Mouse (Mus musculus) kidney, adult 8-10 months (tissue): ENCODE data around the gene Gamt.
"Not testable (repeated sequence)": the region's sequence is repeated elsewhere in the genome, so short reads cannot be mapped to it uniquely, and the experiment has no call there.

Source experiments
- DNase-seq, 2 experiments: peaks; one replicate each; pipeline ENCODE4 v3.0.0; 2022

Gamt gene

DNA sequence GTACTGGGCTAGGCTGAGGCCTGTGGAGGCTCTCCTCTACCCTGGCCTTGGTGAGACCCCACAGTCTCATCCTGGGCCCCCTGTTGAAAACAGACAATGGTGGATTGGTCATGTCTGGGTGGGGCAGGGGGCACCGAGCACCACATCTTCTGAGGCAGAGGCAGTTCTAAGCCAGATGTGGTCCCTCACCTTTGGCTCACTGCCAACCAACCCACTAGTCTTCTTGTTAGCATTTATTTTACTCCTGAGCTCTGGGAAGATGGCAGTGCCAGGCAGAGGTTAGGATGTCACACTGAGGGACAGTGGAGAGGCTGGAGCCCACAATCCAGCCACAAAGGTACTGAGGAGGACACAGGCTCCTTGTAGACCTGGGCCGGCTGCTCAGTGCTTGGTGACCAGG lies 2.9 kb downstream of the Gamt start:
- DNase-seq, result no peak

- peak in 1 of 2 experiments; percentile 61 for DNase-seq
These were observed 4.8 kb downstream of the Gamt start for GRCm38 (mm10) chr10:80255881-80256535.

DNA sequence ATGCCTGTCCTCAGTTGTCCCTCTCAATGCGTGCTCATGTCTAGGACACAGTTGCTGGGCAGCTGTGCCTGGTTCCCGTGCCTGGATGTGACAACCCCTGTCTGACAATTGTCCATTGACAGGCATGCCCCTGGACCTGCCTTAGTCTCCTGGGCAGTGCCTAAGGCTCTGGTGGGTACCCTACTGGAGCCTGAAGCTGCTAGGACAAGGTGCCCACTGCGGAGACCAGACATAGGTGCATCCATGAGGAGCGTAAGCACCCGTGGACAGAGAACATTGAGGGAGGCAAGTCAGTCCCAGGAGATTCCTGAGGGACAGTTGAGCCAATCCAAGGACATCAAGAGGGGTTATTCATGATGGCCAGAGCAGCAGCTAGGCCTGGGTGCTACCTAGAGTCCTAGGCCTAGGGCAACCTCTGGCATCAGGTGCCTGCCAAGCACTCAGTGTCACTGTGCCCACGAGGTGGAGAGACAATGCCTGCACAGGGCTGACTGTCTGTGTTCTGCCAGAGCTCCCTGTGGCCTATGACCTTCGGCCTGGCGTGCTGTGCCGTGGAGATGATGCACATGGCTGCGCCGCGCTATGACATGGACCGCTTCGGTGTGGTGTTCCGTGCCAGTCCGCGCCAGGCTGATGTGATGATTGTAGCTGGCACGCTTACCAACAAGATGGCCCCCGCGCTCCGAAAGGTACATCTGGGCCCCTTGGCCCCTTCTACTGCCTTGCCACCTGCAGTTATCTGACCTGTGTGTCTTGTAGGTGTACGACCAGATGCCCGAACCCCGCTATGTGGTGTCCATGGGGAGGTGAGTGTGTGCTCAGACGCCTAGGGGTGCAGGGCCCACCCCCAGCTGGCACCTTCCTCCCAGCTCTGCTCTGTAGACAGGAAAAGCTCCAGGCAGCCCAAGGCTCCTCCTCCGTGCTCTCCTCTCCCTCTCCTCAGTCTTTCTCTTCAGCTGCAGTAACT lies 6.2 kb downstream of the Gamt start:
- DNase-seq, result no peak

DNA sequence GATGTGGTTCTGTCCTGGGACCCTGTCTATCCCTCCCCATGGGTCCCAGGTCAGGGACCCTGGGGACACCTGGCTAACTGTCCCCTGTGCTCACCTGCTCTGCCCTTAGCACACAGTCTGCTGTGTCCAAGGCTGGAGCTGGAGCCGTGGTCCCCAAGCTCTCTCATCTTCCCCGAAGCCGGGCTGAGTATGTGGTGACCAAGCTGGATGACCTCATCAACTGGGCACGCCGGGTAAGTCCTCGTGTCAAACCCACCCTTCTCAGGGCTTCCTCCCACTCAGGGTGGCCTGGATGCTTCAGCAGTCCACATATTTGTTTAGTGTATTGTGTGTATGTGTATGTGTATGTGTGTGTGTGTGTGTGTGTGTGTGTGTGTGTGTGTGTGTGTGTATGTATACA lies 7.3 kb downstream of the Gamt start:
- no peak for DNase-seq

- DNase-seq, result no peak
These were observed 8.1 kb downstream of the Gamt start for GRCm38 (mm10) chr10:80252493-80253274.

DNA sequence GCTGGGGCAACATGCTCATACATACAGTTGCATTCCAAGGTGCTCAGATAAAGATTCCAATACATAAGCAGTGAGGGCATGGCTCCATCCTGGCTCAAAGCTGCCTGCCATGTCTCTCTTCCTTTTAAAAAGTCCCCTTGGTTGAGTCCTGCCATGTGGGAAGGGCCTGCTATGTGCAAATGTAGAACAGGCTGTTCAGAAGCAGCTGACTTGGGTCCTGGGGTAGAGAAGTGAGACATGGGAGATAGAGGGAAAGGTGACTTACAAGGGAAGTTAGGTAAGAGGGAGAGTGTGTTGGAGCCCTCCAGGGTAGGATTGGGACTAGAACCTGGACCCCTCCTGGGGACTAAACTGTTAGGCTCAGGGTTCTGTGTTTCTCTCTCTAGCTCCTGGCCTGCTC lies 8.8 kb downstream of the Gamt start:
- DNase-seq, result no peak

GRCm38 (mm10) chr10:80250573-80250972 lies 10.2 kb downstream of the Gamt start:
- DNase-seq, result no peak

- DNase-seq, result no peak
These were observed 10.8 kb downstream of the Gamt start for GRCm38 (mm10) chr10:80250059-80250458.

DNA sequence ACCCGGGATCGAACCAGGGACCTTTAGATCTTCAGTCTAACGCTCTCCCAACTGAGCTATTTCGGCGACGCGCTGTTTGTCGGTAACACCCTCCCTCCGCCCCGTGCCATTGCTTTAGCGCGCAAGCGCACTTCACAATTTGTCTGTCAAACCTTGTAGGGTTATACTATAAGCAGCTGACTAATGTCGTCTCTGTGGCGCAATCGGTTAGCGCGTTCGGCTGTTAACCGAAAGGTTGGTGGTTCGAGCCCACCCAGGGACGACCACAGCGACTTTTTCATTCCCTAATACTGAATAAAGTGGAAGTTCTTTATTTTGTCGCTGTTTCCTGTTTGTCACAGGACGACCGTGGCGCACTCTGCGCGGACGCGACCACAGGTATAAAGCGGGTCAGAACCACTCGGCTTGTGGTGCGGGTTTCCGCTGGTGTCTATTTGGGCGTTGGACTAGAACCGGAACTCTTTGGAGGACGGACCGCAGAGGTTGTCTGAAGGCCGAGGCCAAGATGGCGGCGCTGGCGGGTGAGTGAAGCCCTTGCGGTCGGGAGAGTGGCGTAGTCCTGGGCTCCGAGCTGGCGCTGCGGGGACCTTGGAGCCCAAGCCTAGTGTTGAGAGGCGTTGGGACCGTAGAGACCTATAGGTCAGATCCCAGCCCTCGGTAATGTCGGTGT lies 11.7 kb downstream of the Gamt start, which contains the start of gene Ndufs7:
TSS of gene Ndufs7 (plus strand) at position 151 of the 670 bp plus-strand sequence.
- peak; percentile 95 to 96 for DNase-seq

DNA sequence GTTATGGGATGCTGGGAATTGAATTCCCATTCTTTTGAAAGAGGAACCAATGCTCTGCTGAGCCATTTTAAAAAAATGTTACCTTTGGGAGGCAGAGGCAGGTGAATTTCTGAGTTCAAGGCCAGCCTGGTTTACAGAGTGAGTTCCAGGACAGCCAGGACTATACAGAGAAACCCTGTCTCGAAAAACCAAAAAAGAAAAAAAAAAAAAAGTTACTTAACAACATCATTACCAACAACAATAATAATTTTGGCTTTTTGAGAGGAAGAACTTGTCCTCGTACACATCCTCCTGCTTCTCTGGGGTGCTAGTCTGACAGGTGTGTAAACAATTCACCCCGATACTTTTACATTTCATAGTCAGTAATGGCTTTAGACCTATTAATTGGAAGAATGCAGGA lies 12.4 kb downstream of the Gamt start:
- DNase-seq, result not testable (repeated sequence)

- DNase-seq, result no peak
These were observed 13.0 kb downstream of the Gamt start for GRCm38 (mm10) chr10:80247849-80248248.

DNA sequence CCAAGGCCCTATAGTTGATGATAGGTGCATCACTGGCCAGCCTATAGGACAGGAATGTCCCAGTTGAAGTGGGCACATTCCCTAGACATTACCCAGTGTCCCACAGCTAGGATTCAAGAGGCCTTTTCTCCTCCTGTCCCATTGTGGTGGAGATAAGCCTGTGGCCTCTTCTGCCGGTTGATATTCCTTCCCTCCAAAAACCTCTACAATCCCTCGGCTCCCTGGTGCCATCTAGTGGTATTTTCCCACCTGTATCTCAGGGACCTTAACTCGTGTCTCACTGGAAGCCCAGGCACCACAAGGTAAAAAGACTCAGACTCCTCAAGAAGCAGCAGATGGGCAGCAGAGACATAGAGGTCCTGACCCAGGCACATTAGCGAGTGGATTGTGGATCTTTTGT lies 15.2 kb downstream of the Gamt start:
- peak; percentile 71 to 85 for DNase-seq

DNA sequence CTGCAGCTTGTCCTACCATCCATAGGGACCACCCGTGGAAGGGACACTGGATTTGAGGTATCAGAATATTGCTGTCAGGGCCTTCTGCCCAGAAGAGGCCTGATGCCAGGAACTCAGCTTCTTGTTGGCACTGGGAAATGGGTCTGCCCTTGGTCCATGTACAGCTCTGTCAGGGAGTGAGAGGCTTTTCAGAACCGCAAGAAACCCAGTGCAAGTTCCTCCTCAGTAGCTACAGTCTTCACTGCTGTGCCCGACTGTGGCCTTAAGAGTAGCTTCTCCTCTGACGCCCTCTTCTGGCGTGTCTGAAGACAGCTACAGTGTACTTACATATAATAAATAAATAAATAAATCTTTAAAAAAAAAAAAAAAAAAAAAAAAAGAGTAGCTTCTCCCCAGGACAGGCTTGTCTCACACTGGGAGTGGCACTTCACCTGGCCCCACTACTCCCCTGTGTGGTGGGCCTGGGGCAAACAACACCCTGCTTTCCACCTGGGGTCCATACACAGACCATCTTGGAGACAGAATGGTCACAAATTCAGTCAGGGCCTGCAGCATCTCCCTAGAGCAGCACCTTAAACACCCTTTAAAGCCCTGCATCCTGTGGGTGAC lies 15.9 kb downstream of the Gamt start:
- no peak for DNase-seq

- DNase-seq, result no peak
These were observed 18.2 kb downstream of the Gamt start for GRCm38 (mm10) chr10:80242607-80243006.

GRCm38 (mm10) chr10:80242088-80242487 lies 18.7 kb downstream of the Gamt start:
- DNase-seq, result no peak

- DNase-seq, result peak in 1 of 2 experiments; percentile 40
These were observed 21.0 kb downstream of the Gamt start for GRCm38 (mm10) chr10:80239791-80240190.

- DNase-seq, result peak in 1 of 2 experiments; percentile 48
These were observed 22.5 kb downstream of the Gamt start for GRCm38 (mm10) chr10:80238306-80238705.

DNA sequence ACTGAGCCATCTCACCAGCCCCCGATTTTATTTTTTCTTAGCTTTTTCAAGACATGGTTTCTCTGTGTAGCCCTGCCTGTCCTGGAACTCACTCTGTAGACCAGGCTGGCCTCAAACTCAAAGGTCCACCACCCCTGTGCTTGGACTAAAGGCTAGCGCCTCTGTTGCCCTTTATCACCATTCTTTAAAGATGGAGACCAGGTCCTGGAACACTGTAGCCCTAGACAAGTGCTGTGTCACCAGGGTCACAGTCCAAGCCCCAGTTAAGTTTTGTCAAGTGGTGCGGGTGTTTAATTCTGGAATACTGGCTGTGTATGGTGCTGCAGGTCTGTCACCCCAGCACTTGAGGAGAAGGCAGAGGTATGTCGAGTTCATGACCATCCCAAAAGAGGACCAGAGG lies 23.8 kb downstream of the Gamt start:
- DNase-seq, result no peak

GRCm38 (mm10) chr10:80236145-80236825 lies 24.5 kb downstream of the Gamt start:
- no peak for DNase-seq

- DNase-seq, result peak in 1 of 2 experiments; percentile 43
These were observed 32.7 kb downstream of the Gamt start for GRCm38 (mm10) chr10:80227877-80228775.
